Mouse (Mus musculus): ENCODE results near the gene Naa60.

The Naa60 gene

DNA sequence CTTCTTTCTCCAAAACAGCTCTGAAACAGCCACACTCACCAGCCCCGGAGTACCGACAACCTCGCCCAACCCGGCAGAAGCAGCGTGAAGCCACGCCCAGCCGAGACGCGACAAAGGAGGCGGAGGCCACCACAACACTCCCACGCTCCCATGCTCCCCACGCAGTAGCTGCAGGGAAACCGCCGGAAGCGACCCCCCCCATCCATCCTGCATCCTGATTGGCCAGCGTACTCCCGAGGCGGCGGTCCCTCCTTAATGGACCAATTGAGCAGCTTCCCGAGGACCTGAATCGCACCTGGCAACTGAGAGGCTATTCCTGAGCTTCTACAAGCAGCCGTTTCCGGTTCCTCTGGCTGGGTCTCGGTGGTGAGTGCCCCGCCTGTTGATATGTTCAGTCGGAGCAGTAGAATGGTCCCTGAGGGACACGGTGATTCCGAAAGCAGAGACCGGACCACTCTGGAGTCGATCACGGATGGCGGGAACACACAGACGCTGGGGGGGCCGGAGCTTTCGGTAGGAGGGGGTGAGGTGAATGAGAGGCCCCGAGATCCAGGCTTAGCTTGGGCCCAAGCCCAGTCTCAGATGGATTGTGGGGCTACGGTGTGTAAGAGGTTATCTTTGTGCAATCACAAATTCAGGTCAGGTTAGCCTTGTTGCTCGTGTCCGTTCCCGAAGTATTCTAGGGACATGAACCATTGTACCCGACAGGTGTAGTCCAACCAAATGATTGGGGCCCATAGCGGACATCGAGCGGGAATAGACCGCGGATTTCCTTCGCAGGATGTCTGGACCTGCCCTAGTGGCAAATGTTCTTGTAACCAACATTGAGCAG lies at the start of gene Naa60:
TSS of gene Naa60 (plus strand) at position 160 of the 832 bp plus-strand sequence.
- DNase-seq, result peak; percentile 89

DNA sequence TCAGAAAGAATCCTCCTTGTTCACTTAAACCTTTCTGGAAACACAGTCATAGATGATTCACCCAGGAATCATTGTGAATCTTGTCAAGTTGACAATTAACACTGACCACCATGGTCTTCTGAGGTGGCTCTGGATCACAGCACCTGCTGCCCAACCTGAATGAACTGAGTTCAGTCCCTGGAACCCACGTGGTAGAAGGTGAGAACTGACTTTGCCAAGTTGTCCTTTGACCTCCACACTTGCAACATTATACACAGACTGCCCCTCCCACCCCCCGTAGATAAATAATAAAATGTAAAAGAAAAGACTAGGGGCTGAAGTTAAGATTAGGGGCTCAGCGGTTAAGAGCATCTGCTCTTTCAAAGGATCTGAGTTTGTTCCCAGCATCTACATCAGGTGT lies 44.2 kb upstream of the Naa60 start:
- DNase-seq, result no peak

DNA sequence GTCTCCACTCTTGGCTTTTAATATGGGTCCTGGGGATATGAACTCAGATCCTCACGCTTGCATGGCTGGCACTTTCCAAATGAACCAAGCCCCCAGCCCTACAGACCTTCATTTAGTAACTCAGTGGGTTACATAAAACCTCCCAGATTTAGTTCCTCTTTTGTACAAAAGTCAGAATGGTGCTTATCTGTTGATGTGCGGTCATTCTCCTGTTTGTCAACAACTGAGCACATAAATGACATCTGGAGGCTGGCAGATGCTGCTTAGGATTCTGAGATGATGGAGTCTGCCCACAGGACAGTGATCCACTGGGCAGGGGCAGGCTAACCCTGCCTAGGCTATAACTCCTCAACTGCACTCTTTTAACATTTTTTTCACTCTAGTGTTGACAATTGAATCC lies 42.4 kb upstream of the Naa60 start:
- DNase-seq, result no peak

DNA sequence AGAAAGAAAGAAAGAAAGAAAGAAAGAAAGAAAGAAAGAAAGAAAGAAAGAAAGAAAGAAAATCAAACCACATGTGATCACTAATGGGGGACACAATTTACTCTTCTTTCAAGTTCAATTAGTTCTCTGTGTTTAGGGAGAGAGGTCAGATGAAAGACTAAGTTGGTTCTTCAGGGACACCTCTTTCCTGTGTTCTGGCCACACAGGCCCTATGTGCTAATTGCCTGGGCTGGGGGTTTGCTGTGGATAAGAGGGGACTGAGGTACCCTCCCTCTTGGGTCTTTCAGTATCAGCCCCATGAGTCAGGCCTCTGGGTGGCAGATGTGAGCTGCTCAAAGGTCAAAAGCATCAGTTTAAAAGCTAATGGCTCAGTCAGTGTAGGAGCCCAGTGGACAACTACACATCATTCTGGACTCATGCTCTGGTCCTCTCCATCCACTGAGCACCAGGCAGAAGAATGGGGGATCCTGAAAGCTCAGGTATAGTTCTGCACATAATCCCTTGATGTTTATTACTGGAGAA lies 41.5 kb upstream of the Naa60 start, which contains the start of gene Olfr15:
TSS of gene Olfr15 (plus strand) at position 291 of the 522 bp plus-strand sequence.
- DNase-seq, result no peak

DNA sequence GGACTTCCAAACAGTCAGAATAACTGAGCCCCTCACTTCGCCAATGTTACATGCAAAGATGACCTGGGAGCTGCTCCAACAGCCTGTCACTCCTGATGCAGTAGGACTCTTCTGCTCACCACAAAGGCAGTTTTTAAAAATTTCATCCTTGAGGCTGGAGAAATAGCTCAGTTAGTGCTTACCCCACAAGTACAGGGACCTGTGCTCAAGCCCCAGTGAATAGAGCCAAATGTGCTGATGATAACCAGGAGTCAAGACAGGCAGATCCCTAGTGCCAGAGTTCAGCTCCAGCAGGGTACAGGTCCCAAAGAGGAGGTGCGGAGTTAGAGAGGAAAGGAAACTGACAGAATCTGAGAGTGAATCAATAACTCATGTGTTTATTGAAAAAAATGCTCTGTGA lies 36.7 kb upstream of the Naa60 start:
- DNase-seq, result no peak

DNA sequence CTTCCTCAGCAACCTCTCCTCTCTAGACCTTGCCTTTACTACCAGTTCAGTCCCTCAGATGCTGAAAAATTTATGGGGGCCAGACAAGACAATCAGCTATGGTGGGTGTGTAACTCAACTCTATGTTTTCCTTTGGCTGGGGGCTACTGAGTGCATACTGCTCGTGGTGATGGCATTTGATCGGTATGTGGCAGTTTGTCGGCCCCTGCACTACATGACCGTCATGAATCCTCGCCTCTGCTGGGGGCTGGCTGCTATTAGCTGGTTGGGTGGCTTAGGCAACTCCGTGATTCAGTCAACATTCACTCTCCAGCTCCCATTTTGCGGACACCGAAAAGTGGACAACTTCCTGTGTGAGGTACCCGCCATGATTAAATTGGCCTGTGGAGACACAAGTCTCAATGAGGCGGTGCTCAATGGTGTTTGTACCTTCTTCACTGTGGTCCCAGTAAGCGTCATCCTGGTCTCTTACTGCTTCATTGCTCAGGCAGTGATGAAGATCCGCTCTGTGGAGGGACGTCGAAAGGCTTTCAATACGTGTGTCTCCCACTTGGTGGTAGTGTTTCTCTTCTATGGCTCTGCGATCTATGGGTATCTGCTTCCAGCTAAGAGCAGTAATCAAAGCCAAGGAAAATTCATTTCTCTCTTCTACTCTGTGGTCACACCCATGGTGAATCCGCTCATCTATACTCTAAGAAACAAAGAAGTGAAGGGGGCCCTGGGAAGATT lies 32.9 kb upstream of the Naa60 start:
- no peak for DNase-seq

DNA sequence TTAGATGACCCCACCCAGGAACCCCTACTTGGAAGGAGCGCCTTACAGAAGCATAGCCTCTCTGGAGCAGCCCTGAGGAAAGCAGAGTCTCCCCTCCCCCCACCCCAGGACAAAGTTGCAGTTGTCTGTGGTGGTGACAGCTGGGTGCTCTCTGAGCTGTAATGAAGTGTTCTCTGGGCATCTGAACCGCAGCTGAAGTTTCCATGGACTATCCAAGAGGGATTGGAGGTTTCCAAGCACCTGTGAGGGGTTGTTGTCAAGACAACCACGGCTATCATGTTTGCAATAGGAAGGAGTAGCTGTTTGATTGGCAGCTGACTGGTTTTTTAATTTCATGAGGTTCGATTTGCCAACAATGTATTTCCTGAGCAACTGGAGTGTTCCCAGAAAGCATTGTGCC lies 29.2 kb upstream of the Naa60 start:
- no peak for DNase-seq

DNA sequence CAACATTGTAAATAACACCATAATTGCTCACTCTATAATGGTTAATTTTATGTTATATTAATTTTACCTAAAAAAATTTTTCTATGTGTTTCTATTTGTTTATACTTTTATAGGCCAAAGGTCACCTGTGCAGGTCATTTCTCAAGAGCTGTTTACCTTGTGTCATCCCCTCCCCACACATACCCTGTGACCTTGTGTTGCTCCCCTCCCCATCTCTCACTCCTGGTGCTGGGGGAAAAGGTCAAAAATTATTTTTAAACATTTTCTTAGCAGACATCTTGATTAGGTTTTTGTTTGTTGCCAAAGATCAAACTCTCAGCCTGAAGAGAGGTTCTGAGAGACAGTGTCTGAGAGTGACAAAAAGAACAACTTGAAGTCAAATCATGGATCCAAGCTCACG lies 28.4 kb upstream of the Naa60 start:
- DNase-seq, result no peak

DNA sequence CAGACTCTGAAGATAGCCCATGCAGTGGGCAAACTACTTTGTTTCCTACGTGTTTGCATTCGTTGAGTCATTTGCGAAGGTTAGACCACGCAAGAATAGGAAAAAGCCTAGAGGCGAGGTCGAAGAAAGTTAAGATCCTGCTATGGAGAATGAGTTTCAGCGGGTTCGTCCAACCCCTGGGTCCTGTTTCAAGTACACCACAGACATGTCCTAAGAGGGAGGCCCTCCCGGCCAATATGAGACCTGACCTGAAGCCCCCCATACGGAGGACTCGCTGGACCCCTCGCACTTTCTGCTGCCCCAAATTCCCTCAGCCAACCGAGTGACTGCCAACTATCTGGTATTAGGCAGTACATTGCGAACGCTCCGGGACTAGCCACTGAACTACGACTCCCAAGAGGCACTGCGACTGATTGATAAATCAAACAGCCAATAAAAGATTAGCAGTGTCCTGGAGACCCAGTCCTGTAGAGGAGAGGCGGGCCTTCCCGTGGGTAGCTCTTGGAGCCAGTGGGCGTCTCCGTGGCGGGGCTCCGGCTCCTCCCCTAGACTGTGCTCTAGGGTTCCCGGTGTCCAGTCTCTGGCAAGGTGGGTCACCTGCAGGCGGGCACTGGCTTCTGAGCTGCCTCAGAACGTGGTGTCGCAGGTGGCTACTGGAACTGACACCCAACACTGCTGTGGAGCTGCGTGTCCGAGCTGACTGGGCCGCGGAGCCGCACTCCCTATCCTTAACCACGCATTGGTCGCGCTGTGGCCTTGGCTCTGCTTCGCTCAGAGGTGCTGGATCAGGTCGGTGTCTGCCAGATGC lies 25.3 kb upstream of the Naa60 start, which contains the start of gene Zfp174:
TSS of gene Zfp174 (plus strand) at position 558 of the 808 bp plus-strand sequence.
- peak; percentile 99 for DNase-seq

DNA sequence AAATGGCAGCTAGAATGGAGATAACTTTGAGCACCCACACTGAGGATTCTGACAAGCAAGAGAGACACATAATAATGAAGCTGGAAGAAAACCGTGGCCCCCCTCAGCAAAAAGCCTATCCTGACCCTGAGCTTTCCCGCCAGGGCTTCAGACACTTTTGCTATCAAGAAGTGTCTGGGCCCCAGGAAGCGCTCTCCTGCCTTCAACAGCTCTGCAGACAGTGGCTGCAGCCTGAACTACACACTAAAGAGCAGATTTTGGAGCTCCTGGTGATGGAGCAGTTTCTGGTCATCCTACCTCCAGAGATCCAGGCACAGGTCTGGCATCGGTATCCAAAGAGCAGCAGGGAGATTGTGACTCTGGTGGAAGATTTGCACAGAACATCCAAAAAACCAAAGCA lies 24.3 kb upstream of the Naa60 start:
- DNase-seq, result no peak

DNA sequence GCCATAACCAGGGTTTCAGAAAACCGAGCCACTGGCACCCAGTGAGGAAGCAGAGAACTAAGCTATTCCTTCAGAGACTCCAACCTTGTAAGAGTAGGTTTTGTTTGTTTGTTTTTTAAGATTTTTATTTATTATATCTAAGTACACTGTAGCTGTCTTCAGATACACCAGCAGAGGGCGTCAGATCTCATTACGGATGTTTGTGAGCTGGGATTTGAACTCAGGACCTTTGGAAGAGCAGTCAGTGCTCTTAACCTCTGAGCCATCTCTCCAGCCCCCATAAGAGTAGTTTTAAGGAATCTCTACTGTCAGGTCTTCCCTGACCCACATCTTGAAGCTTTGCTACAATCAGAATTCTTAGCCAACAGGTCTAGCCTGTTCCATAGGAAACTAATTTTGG lies 23.8 kb upstream of the Naa60 start:
- no peak for DNase-seq

DNA sequence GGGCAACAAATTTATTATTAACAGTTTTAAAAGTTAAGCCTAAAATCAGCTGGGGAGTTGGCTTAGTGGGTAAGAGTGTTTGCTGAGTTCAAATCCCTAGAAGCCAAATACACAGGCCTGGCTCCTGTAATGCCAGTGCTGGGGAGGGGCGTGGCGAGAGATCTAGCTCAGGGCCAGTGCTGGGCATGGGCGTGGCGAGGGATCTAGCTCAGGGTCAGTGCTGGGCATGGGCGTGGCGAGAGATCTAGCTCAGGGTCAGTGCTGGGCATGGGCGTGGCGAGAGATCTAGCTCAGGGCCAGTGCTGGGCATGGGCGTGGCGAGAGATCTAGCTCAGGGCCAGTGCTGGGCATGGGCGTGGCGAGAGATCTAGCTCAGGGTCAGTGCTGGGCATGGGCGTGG lies 20.9 kb upstream of the Naa60 start:
- peak; percentile 1 for DNase-seq

DNA sequence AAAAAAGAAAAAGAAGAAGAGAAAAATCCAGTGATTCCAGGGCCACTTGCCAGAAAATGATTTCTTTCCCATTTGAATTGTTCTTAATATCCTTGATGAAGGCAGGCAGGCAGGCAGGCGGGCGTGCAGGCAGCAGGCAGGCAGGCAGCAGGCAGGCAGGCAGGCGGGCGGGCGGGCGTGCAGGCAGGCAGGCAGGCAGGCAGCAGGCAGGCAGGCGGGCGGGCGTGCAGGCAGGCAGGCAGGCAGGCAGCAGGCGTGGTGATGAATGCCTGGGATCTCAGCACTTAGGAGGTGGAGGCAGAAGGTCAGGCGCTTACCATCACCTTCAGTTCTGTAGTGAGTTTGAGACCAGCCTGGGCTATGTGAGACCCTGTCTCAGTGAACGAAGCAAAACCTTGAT lies 19.6 kb upstream of the Naa60 start:
- peak; percentile 1 for DNase-seq

DNA sequence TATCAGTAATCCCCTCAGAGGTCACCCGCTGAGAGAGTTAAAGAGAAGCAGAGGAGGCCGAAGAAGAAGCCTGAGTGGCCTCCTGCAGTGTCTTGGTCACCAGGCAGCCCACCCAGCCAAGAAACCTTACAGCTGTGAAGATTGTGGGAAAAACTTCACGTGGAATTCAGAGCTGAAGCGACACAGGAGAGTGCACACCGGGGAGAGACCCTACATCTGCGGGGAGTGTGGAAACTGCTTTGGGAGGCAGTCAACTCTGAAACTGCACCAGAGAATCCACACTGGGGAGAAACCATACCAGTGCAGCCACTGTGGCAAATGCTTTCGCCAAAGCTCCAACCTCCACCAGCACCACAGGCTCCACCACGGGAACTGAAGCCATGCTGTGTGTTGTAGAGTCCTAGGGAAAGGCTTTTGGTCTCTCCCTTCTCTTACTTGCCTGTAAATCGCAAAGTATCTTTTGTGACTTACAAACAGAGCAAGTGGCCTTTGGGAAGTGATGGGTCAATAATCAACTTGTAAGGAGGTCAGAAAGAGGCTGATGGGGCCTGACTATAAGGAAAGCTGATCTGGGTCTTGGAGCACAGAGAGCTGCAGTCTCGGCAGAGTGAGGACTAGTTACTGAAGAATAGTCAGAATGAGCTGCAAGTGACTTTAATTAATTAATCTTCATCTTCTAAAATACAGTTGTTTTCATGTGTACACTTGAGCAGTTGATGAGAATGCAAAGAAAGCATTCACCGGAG lies 17.6 kb upstream of the Naa60 start:
- DNase-seq, result peak; percentile 1

DNA sequence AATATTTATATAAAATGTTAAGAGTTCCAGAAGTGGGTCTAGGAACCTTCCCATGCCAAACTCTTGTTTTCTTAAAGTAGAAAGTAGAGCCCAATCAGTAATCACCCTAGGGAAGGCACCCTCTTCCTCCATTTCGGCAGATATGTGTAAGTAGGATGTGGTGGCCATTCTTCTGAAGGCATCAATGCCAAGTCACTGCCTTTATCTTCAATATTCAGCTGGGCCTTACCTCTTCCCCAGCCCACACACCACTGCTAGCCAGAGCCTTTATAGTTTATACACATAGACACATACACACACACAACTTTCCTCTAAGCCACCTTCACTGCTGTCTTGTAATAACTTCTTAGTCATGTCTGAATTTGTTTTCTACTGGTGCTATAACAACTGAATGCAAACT lies 16.4 kb upstream of the Naa60 start:
- no peak for DNase-seq

DNA sequence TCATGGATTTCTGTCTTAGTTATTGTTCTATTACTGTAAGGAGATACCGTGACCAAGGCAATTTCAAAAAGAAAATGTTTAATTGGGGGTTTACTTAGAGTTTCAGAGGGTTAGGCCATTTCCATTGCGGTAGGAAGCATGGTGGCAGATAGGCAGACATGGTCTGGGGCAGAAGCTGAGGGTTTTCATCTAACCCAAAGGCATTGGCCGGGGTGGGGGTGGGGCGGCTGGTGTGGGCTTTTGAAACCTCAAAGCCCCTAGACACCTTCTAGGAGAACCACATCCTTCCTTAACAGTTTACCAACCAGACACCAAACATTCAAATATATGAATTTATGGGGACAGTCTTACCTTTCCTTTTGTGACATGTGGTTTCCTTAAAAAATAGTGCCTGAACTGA lies 12.9 kb upstream of the Naa60 start:
- no peak for DNase-seq

DNA sequence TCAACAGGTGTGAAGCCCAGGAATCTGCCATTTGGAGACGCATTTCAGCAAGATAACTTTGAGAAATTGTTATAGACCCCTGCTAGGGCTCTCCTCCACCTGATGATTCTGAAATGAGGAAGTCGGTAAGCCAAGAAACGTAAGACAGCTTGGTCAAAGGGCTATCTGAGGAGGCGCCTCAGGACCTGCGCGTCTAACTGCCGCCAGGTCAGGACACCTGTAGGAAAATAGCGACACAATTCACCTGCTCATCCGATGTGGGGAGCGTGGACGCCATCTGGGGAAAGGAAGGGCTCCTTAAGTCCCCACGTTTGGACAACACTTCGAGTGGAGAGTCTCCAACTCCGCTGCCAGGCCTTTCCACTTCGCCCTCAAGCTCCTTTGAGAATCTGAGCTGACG lies 360 bp upstream of the Naa60 start:
- no peak for DNase-seq

DNA sequence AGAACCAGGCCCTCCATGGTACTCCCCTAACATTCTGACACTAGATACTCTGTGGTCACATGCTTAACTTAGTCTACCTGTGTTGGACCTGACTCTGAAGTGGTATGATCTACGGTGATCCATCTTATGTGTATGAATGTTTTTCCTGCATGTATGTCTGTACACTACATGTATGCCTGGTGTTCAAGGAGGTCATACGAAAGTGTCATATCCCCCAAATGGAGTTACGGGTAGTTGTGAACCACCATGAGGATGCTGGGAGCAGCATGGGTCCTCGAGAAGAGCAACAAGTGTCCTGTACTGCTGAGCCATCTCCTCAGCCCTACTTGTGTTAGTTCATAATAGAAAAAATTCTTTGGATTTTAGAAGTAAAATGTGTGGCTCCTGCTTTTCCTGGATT lies 4.2 kb downstream of the Naa60 start:
- DNase-seq, result no peak

DNA sequence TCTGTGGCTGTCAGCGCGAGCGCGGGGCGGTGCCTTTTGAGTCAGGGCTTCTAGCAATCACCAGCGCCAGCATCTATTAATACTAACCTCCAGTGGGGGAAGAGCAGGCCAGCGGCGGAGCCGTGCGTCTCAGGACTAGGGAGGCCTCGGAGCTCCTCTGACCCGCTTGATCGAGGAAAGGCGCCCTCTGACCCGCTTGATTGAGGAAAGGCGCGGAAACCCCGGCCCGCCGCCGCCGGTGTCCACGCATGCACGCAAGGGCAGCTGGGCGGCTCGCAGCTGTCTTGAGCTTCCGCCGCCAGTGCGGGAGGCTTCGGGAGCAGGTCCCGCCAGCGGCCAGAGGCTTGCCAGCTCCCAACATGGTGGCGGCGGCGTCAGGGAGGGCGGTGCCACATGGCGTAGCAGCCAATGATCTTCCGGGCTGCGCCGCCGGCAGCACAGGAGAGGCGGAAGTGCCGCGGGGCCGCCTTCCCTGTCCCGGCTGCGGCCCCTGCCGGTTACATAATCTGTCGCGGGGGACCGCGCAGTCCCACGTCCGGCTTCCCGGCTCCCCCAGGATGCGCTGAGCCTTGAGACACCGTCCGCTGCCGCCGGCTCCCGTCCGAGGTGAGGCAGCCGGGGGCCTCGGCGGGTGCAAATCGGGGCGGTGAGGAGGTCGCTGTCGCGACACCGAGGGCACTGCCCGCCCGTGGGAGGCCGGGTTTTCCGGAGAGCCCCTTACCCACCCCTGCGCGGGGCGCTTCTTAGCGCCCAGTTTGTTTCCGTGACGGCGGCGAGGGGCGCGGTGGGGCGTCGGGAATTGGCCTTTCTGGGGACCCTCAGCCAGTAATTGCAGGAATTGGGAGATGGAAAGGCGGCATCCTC lies 12.3 kb downstream of the Naa60 start, which contains the start of the genes Zfp597 and Gm20695:
TSS of gene Zfp597 (minus strand) at position 361 of the 864 bp plus-strand sequence.
TSS of gene Gm20695 (plus strand) at position 448 of the 864 bp plus-strand sequence.
- DNase-seq, result peak; percentile 91

DNA sequence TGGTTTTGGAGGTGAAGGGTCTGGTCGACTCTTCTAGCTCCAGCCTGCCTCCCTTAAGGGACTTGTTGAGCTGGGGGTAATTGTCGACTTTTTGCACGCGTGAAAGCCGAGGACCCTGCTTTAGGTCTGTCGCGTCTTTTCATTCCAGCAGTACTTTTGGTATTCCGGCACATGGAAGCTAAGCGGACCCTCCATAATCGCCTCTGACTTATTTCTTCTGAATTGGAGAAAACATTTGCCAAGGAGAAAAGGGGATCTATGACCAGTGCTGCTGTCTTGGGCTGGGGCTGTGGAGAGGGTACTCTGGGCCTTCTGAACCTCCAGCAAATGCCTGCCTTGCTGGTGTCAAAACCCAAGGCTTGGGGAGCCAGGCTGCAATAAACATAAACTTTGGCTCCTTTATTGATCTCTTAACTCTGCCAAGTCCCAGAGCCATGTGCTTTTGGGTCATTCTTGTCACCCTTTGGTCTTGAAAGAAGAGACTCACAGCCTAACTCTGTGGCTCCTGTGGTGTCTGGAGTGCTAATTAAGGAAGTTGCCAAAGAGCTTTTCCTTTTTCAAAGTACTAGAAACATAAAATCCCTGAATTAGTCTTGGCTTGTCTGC lies 13.0 kb downstream of the Naa60 start:
- DNase-seq, result no peak
